9 mouse cellular contexts compared by ENCODE assay signal in genomic region chr1:51466385-51466784, GRCm38 (mm10). TPM values are rescaled to one million over a fixed set of nuclear protein-coding genes. Genes with fewer than 3 reads are reported as not detected.
A peak's percentile ranks its signal among the peaks of the same experiment; 100 is the strongest.
DNase-seq lines count a peak whose midpoint lies in the region; ATAC-seq and TF ChIP-seq lines count a peak whose summit lies in the region.
"Had no signal": no experiment of that assay in that cellular context is flagged by ENCODE, and none has a peak within 500 bp of the region (broad histone marks: within the 10 kb centered on the region; RNA-seq: fewer than 3 reads in every experiment).

No protein-coding gene starts in this region.

- H3K36me3 ChIP-seq in heart, embryonic 11.5 days (ENCODE audit: control insufficient read depth, insufficient read depth, low read length) = no peaks in the 10 kb centered on the region
- peaks cover 37% of the 10 kb centered on the region for H3K36me3 ChIP-seq in thymus, adult 2 months (ENCODE audit: control insufficient read depth, insufficient read depth, low read length)

- no peak overlapping the region for H3K9ac ChIP-seq in heart, embryonic 11.5 days (ENCODE audit: low read depth, low read length)
- H3K9ac ChIP-seq: heart, embryonic 15.5 days had no signal

- no peak for TF ChIP-seq POLR2A in thymus, adult 2 months (IDR thresholded peaks at IDR 0.05; ENCODE audit: control insufficient read depth, extremely low read depth, insufficient read depth, low read length, poor library complexity)

- no peak for ATAC-seq in heart, embryonic 11.5 days (replicated peaks; ENCODE audit: insufficient number of reproducible peaks, low FRiP score, low TSS enrichment)

- no peaks in the 10 kb centered on the region for H3K4me1 ChIP-seq in heart, embryonic 11.5 days (ENCODE audit: control insufficient read depth, insufficient read depth, low read length)
- no peaks in the 10 kb centered on the region; the same call in 1 of the 2 replicates for H3K4me1 ChIP-seq in thymus, adult 2 months (replicated peaks; ENCODE audit: control insufficient read depth, insufficient read depth, low read length)
- H3K4me1 ChIP-seq: heart, embryonic 15.5 days had no signal

- H3K27me3 ChIP-seq in heart, embryonic 11.5 days (ENCODE audit: control insufficient read depth, insufficient read depth, low read length) = no peaks in the 10 kb centered on the region
- H3K27me3 ChIP-seq in thymus, adult 2 months (ENCODE audit: control insufficient read depth, insufficient read depth, low read length) = no peaks in the 10 kb centered on the region
- H3K27me3 ChIP-seq: heart, embryonic 15.5 days had no signal

- no peaks in the 10 kb centered on the region for H3K9me3 ChIP-seq in heart, embryonic 11.5 days (replicated peaks; ENCODE audit: control insufficient read depth, low read length)
- H3K9me3 ChIP-seq: heart, embryonic 15.5 days had no signal

- no peak for TF ChIP-seq CTCF in thymus, adult 2 months (IDR thresholded peaks at IDR 0.05; ENCODE audit: borderline replicate concordance, control insufficient read depth, extremely low read depth, insufficient read depth, low read length, poor library complexity)

- H3K27ac ChIP-seq in heart, embryonic 11.5 days (ENCODE audit: low read depth, low read length) = no peak overlapping the region
- no peak overlapping the region; the same call in 1 of the 2 replicates for H3K27ac ChIP-seq in thymus, adult 2 months (ENCODE audit: control insufficient read depth, insufficient read depth, low read length)
- H3K27ac ChIP-seq: heart, embryonic 15.5 days had no signal

- H3K4me3 ChIP-seq in heart, embryonic 11.5 days (ENCODE audit: low read depth, low read length) = no peak overlapping the region
- no peak overlapping the region for H3K4me3 ChIP-seq in thymus, adult 2 months (ENCODE audit: control insufficient read depth, insufficient read depth, low read length)
- H3K4me3 ChIP-seq: heart, embryonic 15.5 days had no signal

- no peak overlapping the region for H3K4me2 ChIP-seq in heart, embryonic 11.5 days
- H3K4me2 ChIP-seq: heart, embryonic 15.5 days had no signal

- 37% methylated on average over 1 of the region's 1 CpGs for WGBS in heart, embryonic 11.5 days (ENCODE audit: insufficient replicate concordance)
- 6% methylated on average over 1 of the region's 1 CpGs for WGBS in thymus, adult 2 months

- peak; percentile 37 for DNase-seq in heart, adult 8-10 months (ENCODE audit: low spot score)
- peak; percentile 35 for DNase-seq in thymus, postnatal 14 days
- DNase-seq in thymus, adult 2 months = no peak
- peak; percentile 70 for DNase-seq in induced T-regulatory cell, adult 2 months (ENCODE audit: low read depth)
- no peak for DNase-seq in c-Kit-positive CD71-positive TER-119-positive erythroid progenitor cells, embryonic 14.5 days (ENCODE audit: low spot score)
- DNase-seq in ovary, adult 18-20 months (ENCODE audit: low spot score) = no peak
- no peak for DNase-seq in thymus, adult 18-20 months

RNA-seq across cellular contexts. Expression of gene Nabp1, which starts 11.8 kb away (rescaled TPM):
- total RNA-seq in heart, adult 8-10 months (2022) = 10 to 100 TPM; 32.4 to 66.3 (median 47.5) TPM
- 14.0 and 15.9 TPM in 2 replicates for polyA plus RNA-seq in heart, embryonic 11.5 days (2014; fragmentation: Nextera tagmentation; extraction: Ambion mirVana)
- polyA plus RNA-seq in thymus, adult 2 months (2012; rRNA removed) = 96.0 and 96.7 TPM in 2 replicates

Comparison
In these comparisons a context has a peak if more than half of its experiments do, and no peak if none do; other contexts are left out.
1. DNase-seq: peak in heart, adult 8-10 months (single experiment), thymus, postnatal 14 days (single experiment) and induced T-regulatory cell, adult 2 months (single experiment); none in thymus, adult 2 months (single experiment), c-Kit-positive CD71-positive TER-119-positive erythroid progenitor cells, embryonic 14.5 days (single experiment), ovary, adult 18-20 months (single experiment) and thymus, adult 18-20 months (0 of 2).